Mouse (Mus musculus) kidney, postnatal 14 days (tissue): ENCODE results near the gene Gm42417.

ENCODE experiments used
- DNase-seq: peaks from one replicate; pipeline ENCODE4 v3.0.0; 2022; ENCODE audit warnings: mixed read lengths

The Gm42417 gene

GRCm38 (mm10) chr1:36563632-36564031 lies 24.4 kb upstream of the Gm42417 start:
- DNase-seq = no peak

DNA sequence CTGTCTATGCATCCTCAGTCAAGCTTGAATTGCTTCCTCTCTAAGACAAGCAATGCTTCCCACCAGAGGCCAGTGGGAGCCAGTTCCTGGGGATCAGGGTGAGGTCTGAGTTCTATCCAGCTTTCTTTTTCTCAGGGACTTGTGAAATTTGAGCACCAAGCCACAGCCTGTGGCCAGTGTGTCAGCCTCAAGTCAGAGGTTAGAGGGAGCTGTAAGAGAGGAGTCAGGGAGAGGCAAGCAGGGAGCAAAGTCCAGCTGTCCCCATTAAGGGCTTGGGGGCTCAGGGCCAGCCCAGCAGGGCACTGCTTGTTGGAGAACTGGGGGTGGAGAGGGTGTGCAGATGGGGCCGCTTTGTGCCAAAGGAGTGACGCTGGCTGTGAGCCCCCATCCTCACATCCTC lies 24.0 kb upstream of the Gm42417 start:
- no peak for DNase-seq

DNA sequence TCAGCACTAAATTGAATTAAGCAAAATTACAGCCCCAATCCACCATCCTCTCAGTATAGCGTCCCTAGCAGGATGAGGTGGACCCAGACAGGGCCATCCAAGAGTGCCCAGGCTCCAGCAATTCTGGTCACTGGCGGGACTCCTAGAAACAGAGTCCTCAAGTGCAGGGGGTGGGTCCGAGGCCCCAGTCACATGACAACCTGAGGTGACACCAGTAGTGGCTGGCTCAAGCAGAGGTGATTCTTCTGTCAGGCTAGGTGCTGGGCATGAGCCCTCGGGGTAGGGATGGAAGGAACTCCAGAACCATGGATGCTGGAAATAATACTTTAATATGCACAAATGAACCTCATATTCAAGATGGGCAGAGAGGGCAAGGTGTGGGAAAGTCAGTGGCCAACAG lies 23.2 kb upstream of the Gm42417 start:
- no peak for DNase-seq

- DNase-seq = peak; percentile 79
Measured at GRCm38 (mm10) chr1:36560903-36561302, 21.7 kb upstream of the Gm42417 start.

DNA sequence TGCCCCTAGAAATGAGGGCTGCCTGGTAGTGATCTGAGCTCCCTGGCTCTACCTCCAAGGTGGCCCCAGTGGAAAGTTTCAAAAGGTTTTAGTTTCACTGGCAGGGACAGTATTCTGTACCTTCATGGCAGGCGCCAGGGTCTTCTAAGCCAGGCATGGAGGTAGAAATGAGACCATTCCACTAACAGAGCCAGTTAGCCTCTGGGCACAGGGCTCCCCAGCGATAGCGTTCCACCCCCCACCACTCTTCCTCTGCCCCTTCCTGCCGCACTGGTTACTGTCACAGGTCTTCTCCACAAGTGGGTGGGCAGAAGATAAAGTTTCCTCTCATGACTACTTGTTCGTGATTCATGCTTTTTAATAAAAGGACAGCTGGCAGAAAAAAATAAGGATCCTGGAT lies 20.7 kb upstream of the Gm42417 start:
- no peak for DNase-seq

DNA sequence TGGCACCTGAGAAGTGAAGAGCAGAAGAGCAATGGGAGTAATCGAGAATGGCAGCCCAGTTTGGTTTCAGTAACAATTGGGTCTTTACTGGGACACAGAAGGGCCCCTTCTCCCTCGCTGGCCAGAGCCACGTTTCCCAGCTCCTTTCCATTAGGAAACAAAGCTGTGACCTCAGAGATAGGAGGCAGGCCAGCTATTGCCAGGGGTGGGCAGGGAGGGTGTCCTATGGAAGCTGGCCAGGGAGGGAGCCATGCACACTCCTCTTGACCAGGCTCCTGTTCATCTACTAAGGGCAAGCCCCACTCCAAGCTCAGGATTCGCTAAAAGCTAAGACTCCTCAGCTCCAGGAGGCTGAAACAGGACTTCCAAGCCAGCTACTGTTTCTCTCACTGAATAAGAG lies 20.0 kb upstream of the Gm42417 start:
- no peak for DNase-seq

DNA sequence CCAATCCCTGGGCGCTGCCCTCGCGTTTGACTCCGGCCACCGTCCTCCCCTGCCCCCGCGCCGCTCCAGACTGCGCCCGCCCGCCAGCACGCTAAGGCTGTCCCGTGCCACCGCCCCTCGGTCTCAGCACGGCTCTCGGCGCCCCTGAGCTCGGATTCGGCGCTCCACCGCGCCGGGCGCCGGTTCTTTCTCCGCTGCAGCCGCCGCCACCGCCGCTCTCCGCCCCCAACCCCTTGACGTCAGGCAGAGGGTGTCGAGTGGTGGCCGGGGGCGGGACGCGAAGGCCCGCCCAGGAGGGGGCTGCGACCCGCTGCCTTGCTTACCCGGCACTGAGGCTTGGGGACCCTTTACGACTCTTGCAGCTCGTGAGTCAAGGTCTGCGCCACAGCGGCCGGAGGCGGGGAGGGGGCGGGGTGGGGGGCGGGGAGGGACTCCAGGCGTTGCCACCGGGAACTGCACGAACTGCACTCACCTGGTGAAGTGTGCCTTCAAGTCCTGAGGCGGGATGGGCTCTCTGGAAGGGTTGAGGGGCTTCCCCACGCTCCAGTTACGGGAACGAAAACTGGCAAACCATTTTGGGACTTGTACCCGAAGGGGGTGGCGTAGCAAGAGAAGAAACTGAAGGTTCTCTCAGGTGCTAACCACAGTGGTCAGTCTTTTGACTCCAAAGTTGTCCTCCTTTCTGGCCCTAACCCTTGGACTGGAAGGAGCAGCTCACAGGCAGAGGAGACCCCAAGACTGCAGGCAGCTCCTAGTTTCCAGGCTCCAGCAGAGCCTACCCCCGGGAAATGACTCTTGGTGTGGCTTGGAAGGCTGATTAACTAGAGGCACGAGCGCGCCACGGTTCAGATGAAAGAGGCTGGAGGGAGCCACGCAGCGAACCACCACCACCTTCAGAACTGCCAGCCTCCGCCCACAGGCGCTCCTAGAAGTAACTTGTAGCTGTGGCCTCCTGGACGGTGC lies 19.1 kb upstream of the Gm42417 start, which contains the start of gene Sema4c:
Gene Sema4c (minus strand): TSS at position 319 of the 963 bp plus-strand sequence.
- peak; percentile 89 for DNase-seq

- DNase-seq = peak; percentile 92
Measured at GRCm38 (mm10) chr1:36557457-36558011, 18.3 kb upstream of the Gm42417 start.

DNA sequence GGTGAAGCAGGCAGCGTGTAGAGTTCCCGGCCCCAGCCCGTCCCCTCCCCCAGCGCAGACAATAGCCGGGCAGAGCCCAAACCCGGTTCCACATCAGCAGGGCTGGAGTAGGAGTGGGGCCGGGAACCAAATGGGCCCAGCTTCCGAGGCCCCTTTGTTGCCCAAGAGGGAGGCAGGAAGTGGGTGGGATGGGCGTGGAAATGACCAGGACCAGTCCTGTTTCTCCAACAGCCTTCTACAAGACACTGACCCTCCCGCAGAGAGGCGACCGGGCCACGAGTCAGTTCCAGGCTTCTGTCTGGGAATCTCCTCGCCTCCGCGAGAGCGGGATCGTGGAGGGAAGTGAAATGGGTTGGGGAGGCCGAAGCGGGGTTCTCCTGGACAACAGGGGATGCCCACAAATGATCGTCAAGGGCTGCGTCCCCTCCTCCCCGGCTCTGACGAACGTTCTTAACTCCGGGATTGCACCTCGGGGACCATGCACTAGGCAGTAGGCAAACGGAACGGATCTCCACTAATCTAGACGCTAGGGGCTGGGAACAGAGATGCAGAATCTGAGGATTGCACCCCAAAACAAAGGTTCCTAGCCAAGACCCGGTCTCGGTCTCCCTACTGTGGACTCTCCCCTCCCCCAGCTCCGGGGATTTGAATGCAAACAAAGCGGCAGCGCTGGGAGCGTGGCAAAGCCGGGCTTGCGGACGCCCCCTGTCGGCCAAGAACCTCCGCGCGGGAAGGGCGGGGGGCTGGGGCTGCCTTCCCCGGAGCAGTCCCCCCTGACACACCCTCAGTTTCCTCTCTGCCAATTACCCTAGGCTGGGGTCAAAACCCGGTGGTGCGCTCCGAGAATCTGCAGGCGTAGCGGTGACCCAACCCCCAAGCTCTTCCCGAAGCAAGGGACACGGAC lies 17.6 kb upstream of the Gm42417 start:
- DNase-seq = peak; percentile 92

DNA sequence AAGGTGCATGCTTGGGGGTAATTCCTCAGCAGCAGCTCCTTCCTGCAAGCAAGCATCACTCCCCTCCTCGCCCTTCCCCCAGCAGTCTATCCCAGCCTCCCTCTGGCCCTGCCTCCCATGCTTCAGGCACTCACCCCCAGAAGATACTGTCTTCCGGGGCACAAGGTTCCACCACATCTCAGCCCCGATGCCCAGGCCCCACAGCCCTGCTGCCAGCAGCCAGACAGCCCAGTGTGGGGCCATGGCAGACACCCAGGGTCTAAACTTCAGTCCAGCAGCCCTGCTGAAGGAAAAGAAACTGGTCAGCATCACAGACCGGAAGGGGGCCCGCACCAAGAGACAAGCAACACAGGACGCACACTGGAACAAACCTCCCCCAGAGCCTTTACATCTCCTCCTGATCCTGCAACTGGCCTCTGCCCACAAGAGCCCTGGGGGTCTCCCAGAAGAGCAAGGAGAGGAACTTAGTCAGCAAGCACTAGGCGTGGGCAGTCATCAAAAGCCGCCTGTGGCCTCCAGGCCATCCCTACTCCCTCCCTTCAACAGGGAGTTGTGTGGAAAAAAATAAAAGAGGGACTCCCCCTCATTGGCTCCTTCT lies 16.7 kb upstream of the Gm42417 start:
- peak; percentile 57 for DNase-seq

GRCm38 (mm10) chr1:36554633-36555399 lies 15.6 kb upstream of the Gm42417 start:
- peak; percentile 73 for DNase-seq

DNA sequence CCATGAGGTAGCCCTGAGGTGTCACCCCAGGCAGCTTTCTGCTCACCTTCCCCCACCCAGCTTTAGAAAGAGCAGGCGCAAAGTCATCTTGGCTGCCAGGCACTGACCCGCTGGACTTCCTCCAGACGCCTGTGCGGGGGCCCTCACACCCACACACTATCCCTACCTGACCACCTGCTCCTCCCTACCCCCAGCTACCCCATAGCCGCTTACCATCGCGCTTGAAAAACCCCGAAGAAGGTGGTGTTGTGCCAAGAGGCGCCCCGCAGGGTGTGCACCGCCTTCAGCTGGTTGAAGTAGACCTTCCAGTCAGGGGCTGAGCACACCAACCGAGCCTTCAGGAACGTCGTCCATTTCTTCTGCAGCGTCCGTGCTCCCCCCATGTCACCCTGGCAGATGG lies 13.3 kb upstream of the Gm42417 start:
- DNase-seq = no peak

GRCm38 (mm10) chr1:36551904-36552303 lies 12.7 kb upstream of the Gm42417 start:
- no peak for DNase-seq

GRCm38 (mm10) chr1:36550075-36550863 lies 11.0 kb upstream of the Gm42417 start:
- no peak for DNase-seq

DNA sequence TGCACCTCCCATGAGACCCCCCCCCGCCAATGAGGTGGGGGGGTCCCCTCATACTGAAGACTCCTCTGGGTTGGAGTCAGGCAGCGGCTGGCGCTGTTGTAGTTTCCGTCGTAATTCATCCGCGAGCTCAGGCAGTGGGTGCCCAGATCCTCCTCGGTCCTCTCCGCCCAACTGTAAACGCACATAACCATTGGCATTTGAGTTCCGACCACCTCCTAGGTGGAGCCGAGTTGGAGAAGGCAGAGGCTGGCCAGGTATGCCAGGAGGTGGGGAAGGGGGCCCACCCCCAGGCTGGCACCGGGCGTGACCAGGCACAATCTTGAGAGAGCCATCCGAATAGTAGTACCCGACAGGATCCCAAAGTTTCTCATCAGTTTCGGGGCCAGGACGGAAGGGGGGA lies 10.3 kb upstream of the Gm42417 start:
- no peak for DNase-seq

- no peak for DNase-seq
Measured at GRCm38 (mm10) chr1:36548771-36549170, 9.5 kb upstream of the Gm42417 start.

DNA sequence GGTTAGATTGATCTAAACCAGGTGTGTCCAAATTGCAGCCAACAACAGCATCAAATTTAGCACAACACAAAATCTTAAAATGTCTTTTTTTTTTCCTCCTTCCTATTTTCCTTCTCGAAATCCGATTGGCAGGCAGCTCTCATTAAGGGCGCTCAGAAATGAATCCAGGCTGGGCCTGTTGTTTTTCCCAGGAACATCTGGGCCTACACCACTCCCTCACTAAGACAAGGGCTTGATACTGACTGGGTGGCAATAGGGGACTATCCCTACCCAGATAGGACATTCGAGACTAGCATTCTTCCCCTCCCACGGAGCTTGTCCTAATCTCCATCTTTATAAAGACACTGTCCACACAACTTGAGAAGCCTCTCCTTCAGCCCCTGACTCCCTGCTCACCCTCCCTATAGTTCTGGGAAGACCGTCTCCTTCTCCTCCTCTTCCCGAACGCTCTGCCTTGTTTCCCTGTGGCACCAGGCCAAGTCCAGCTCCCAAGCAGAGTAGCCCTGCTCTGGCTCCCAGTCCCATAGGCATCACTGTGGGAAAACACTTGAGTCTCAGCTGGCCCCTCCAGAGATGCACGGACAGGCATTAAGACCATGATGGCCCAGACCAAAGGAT lies 8.9 kb upstream of the Gm42417 start:
- DNase-seq = peak; percentile 71

DNA sequence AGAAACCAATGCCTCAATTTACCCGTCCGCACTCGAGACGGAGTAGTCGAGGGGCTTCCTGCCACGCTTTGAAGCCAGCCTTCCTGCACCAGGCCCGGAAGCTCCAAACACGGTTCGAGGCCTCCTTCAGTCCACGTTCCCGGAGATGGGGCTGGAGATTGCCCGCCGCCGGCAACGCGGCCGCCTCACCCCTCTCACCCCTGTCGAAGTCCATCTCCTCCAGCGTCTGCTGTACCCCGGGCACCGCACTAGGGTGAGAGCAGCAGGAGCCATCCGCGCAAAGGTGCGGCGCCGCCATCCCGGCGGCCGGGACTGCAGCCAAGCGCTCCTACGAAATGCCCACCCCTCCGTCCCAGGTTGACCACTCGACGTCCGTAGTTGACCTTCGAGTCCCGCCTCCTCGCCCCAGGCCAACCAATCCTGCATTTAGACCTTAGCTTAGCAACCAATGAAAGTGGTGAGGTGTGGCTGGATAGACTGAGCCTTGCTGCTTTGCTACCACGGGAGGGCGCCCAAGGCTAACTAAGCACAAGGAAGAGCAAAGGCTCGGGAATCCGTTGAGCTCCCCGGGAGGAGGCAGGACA lies 7.8 kb upstream of the Gm42417 start, which contains the start of gene Ankrd39:
Gene Ankrd39 (minus strand): TSS at position 558 of the 584 bp plus-strand sequence.
- DNase-seq = peak; percentile 99

DNA sequence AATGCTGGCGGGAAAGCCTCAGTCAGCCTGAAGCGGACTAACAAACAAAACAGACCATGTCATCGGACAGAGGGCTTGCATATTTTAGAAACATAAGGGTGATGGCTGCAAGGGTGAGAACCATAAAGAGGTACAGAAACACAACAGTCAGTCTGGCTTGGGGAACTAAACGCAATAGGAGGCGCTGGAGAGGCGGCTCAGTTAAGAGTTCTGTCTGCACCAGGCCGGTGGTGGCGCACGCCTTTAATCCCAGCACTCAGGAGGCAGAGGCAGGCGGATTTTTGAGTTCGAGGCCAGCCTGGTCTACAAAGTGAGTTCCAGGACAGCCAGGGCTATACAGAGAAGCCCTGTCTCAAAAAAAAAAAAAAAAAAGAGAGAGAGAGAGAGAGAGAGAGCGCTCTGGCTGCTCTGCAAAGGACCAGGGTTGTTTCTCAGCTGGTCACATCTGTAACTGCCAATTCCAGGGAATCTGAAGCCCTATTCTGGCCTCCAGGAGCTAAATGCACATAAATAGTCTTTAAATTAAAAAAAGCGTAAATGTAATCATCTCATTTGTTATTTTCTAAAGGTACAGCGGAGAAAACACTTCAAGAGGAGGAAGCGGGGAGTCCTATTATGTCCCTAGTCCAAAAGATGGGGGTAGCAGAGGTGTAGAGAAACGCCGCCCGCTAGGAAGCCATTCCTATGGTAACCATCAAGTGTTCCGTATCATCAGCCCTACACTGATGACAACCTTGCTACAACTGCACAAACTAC lies 6.8 kb upstream of the Gm42417 start:
- no peak for DNase-seq
